Mouse (Mus musculus): ENCODE results near the gene Gm6890.
"Not testable (repeated sequence)": the region's sequence is repeated elsewhere in the genome, so short reads cannot be mapped to it uniquely, and the experiment has no call there.

The Gm6890 gene

GRCm38 (mm10) chrX:74740627-74741026, at the start of gene Gm6890:
Gene Gm6890 (plus strand): TSS chrX:74740927.
- not testable (repeated sequence) for DNase-seq (ENCODE audit: low read depth, low spot score)

GRCm38 (mm10) chrX:74726195-74726594, 14.5 kb upstream of the Gm6890 start:
- not testable (repeated sequence) for DNase-seq (ENCODE audit: low read depth, low spot score)

GRCm38 (mm10) chrX:74770715-74771114, 30.0 kb downstream of the Gm6890 start:
- DNase-seq (ENCODE audit: low read depth, low spot score): not testable (repeated sequence)
